Mouse (Mus musculus) adrenal gland, adult 2 months (tissue): ENCODE measurements around the gene Yaf2. TPM values are rescaled to one million over a fixed set of nuclear protein-coding genes. Genes with fewer than 3 reads are reported as not detected.
"Not testable (repeated sequence)": the region's sequence is repeated elsewhere in the genome, so short reads cannot be mapped to it uniquely, and the experiment has no call there.

Experiments
- DNase-seq: peaks from one replicate; pipeline ENCODE4 v3.0.0; 2021
- long read RNA-seq: library from polyadenylated mRNA; stranded (forward); transcript quantifications from one replicate; pipeline ENCODE4 v2.0.0, GENCODE M21; 2021
- polyA plus RNA-seq: library from polyadenylated mRNA; depleted of rRNA; stranded (reverse); fragments of >200 nt; gene quantifications from 2 replicates; pipeline ENCODE4 v1.2.3, GENCODE M21; 2012; rRNA removed
- total RNA-seq, 2 experiments: library from RNA; stranded (reverse); gene quantifications; 2 replicates each; pipeline ENCODE4 v1.2.3; 2021

Gene Yaf2
- total RNA-seq (10 to 100 TPM; 41.1 to 41.5 TPM), polyA plus RNA-seq (29.7 and 29.9 TPM in 2 replicates)
- long read RNA-seq, transcript Yaf2-201 (4 exons, 1,676 nt), result major isoform, 39 of 74 reads
- long read RNA-seq, transcript Yaf2-202 (5 exons, 1,870 nt), result minor isoform, 28 of 74 reads
- long read RNA-seq, partial matches to known transcripts, result 3 of 74 reads
- long read RNA-seq, other reads (novel, unspliced or antisense), result 4 of 74 reads

- DNase-seq, result peak; percentile 93
These were observed at the start of gene Yaf2 for GRCm38 (mm10) chr15:93336925-93337761. Yaf2 (minus strand) TSS chr15:93336935.

GRCm38 (mm10) chr15:93381337-93381736 lies 44.6 kb upstream of the Yaf2 start:
- no peak for DNase-seq

- DNase-seq, result no peak
These were observed 42.4 kb upstream of the Yaf2 start for GRCm38 (mm10) chr15:93379177-93379576.

- DNase-seq, result no peak
These were observed 39.0 kb upstream of the Yaf2 start for GRCm38 (mm10) chr15:93375696-93376095.

GRCm38 (mm10) chr15:93372525-93373119 lies 35.9 kb upstream of the Yaf2 start:
- not testable (repeated sequence) for DNase-seq

- no peak for DNase-seq
These were observed 35.1 kb upstream of the Yaf2 start for GRCm38 (mm10) chr15:93371838-93372237.

GRCm38 (mm10) chr15:93368558-93368957 lies 31.8 kb upstream of the Yaf2 start:
- DNase-seq, result no peak

GRCm38 (mm10) chr15:93365561-93365960 lies 28.8 kb upstream of the Yaf2 start:
- DNase-seq, result no peak

GRCm38 (mm10) chr15:93358346-93359095 lies 21.8 kb upstream of the Yaf2 start:
- DNase-seq, result no peak

GRCm38 (mm10) chr15:93340630-93341379 lies 4.1 kb upstream of the Yaf2 start:
- no peak for DNase-seq

GRCm38 (mm10) chr15:93336658-93336924 lies 144 bp downstream of the Yaf2 start:
- no peak for DNase-seq

GRCm38 (mm10) chr15:93335821-93336657 lies 696 bp downstream of the Yaf2 start:
- DNase-seq, result peak; percentile 59

- DNase-seq, result no peak
These were observed 5.5 kb downstream of the Yaf2 start for GRCm38 (mm10) chr15:93331256-93331655.

GRCm38 (mm10) chr15:93327235-93327634 lies 9.5 kb downstream of the Yaf2 start:
- no peak for DNase-seq

GRCm38 (mm10) chr15:93326651-93327050 lies 10.1 kb downstream of the Yaf2 start:
- no peak for DNase-seq

GRCm38 (mm10) chr15:93325360-93325759 lies 11.4 kb downstream of the Yaf2 start:
- DNase-seq, result no peak

- DNase-seq, result peak; percentile 29
These were observed 18.0 kb downstream of the Yaf2 start for GRCm38 (mm10) chr15:93318781-93319180.

GRCm38 (mm10) chr15:93310304-93310703 lies 26.4 kb downstream of the Yaf2 start:
- DNase-seq, result not testable (repeated sequence)

GRCm38 (mm10) chr15:93298197-93298596 lies 38.5 kb downstream of the Yaf2 start:
- no peak for DNase-seq

GRCm38 (mm10) chr15:93294483-93294882 lies 42.3 kb downstream of the Yaf2 start:
- no peak for DNase-seq

GRCm38 (mm10) chr15:93288321-93288720 lies 48.4 kb downstream of the Yaf2 start:
- DNase-seq, result no peak
